Mouse (Mus musculus): ENCODE results near the gene Angptl2. TPM values are rescaled to one million over a fixed set of nuclear protein-coding genes. Genes with fewer than 3 reads are reported as not detected.
"Not testable (repeated sequence)": the region's sequence is repeated elsewhere in the genome, so short reads cannot be mapped to it uniquely, and the experiment has no call there.

Angptl2 gene
- polyA plus RNA-seq, 1 experiment from 2014 or later, result 10.8 TPM

GRCm38 (mm10) chr2:33204980-33205379 lies 10.9 kb upstream of the Angptl2 start:
- ATAC-seq (replicated peaks), result no peak
- no peak overlapping the region for H3K4me2 ChIP-seq (replicated peaks)
- WGBS, result 92% methylated on average over 5 of the region's 5 CpGs
- no peaks in the 10 kb centered on the region for H3K9me3 ChIP-seq
- H3K4me1 ChIP-seq, result peaks cover 26% of the 10 kb centered on the region
- no peaks in the 10 kb centered on the region for H3K36me3 ChIP-seq
- no peak overlapping the region for H3K4me3 ChIP-seq
- no peak overlapping the region for H3K27ac ChIP-seq (replicated peaks)
- no peaks in the 10 kb centered on the region for H3K27me3 ChIP-seq
- no peak overlapping the region for H3K9ac ChIP-seq (replicated peaks)

DNA sequence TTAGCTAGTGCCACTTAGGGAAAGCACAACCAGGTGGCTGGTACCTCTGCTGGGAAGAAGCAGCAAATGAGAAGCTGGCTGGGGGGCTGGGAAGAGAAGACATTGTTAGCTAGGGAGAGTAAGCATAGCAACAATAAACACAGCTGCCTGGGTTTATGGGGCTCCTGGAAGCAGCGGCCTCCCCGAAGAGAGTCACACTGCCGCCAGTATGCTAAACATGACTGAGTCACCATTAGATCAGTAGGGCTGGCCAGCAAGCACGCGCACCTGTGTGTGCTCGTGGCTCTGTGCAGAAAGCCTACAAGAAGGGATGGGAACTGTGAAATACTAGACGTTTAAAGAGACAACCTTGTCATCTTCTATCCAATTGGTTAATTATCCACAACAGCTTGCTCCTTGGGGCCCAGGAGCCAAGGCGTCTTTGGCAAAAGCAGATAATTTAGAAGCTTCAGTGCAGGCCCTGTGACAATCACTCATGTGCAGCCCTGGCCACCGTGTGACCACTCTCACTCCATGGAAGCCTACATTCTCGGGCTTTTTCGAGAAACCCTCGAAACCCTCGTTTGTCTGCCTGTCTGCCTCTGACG lies 9.8 kb upstream of the Angptl2 start:
- no peak for ATAC-seq (replicated peaks)
- no peaks in the 10 kb centered on the region for H3K36me3 ChIP-seq
- no peak overlapping the region for H3K4me3 ChIP-seq
- no peaks in the 10 kb centered on the region for H3K27me3 ChIP-seq
- no peaks in the 10 kb centered on the region for H3K9me3 ChIP-seq
- no peak overlapping the region for H3K9ac ChIP-seq (replicated peaks)
- 48% methylated on average over 14 of the region's 14 CpGs for WGBS
- H3K4me2 ChIP-seq (replicated peaks), result no peak overlapping the region
- H3K27ac ChIP-seq (replicated peaks), result 0 out of 2 replicates have a peak overlapping the region, but pooled peaks have one; percentile 22
- peaks cover 26% of the 10 kb centered on the region for H3K4me1 ChIP-seq

- 47% methylated on average over 4 of the region's 4 CpGs for WGBS
- no peak overlapping the region for H3K9ac ChIP-seq (replicated peaks)
Measured at GRCm38 (mm10) chr2:33207069-33207468, 8.8 kb upstream of the Angptl2 start.

GRCm38 (mm10) chr2:33208134-33208533 lies 7.7 kb upstream of the Angptl2 start:
- no peaks in the 10 kb centered on the region for H3K27me3 ChIP-seq
- H3K4me3 ChIP-seq, result no peak overlapping the region
- no peaks in the 10 kb centered on the region for H3K36me3 ChIP-seq
- no peak overlapping the region for H3K9ac ChIP-seq (replicated peaks)
- no peak overlapping the region for H3K27ac ChIP-seq (replicated peaks)
- no peaks in the 10 kb centered on the region for H3K9me3 ChIP-seq
- 89% methylated on average over 5 of the region's 5 CpGs for WGBS
- no peak overlapping the region for H3K4me2 ChIP-seq (replicated peaks)
- ATAC-seq (replicated peaks), result no peak
- peaks cover 20% of the 10 kb centered on the region for H3K4me1 ChIP-seq

More at GRCm38 (mm10) chr2:33207069-33207468, 8.8 kb upstream of the Angptl2 start:
- ATAC-seq (replicated peaks), result no peak
- Histone ChIP-seq H3K4me1 (peaks cover 26% of the 10 kb centered on the region), H3K4me3 (no peak overlapping the region), H3K27me3 (no peaks in the 10 kb centered on the region), H3K9me3 (no peaks in the 10 kb centered on the region), H3K27ac (replicated peaks) (no peak overlapping the region), H3K36me3 (no peaks in the 10 kb centered on the region), H3K4me2 (replicated peaks) (no peak overlapping the region)

DNA sequence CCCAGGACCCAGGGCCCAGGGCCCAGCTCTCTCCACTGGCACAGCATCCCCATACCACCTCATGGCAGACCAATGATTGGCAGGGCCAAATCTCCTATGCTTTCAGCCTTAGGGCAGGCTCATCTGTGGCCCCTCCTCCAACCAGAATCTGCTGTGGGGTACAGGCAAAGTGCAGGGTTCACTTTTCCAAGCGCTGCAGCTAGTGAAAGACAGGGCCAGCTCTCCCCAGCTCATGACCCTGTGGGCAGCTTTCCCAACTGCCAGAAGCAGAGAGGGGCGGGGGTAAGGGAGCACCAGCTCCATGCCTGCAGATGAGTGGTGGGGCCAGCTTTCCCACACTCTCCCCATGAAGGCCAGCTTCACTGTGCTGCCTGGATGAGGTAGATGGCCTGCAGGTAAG lies 5.0 kb upstream of the Angptl2 start:
- Histone ChIP-seq H3K4me2 (replicated peaks) (no peak overlapping the region), H3K4me3 (no peak overlapping the region), H3K9me3 (no peaks in the 10 kb centered on the region), H3K9ac (replicated peaks) (no peak overlapping the region), H3K27me3 (no peaks in the 10 kb centered on the region), H3K27ac (replicated peaks) (no peak overlapping the region), H3K36me3 (no peaks in the 10 kb centered on the region), H3K4me1 (peaks cover 19% of the 10 kb centered on the region)
- ATAC-seq (replicated peaks), result no peak
- 79% methylated on average over 2 of the region's 2 CpGs for WGBS

- H3K27me3 ChIP-seq; ATAC-seq (replicated peaks); H3K4me3 ChIP-seq; H3K9me3 ChIP-seq; H3K9ac ChIP-seq (replicated peaks); H3K27ac ChIP-seq (replicated peaks); H3K36me3 ChIP-seq; H3K4me2 ChIP-seq (replicated peaks): not testable (repeated sequence)
- H3K4me1 ChIP-seq, result peaks cover 19% of the 10 kb centered on the region
- WGBS, result 85% methylated on average over 11 of the region's 11 CpGs
Measured at GRCm38 (mm10) chr2:33211263-33211662, 4.6 kb upstream of the Angptl2 start.

DNA sequence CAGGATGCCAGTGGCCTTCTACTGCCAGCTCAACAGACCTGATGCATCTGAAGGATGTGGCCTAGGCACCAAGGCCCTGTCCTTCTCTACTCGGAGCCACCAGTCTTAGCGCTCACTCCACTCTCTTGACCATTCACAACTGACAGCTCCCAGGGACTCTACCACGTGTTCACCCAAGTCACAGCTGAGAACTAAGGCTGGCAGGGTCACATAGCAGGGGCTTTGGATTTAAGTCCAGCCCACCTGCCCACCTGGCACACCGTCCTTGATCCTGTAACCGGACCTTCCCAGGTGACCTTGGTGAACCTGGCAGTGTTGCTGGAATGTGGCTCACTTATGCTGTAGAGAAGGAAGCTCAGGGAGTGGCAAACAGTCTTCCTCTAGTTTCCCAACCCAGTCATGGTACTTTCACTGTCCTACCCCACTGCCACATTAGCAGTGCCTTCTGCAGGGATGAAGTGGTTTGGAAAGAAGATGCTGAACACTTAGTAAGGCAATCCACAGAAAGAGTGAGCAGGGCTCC lies 631 bp upstream of the Angptl2 start:
- ATAC-seq (replicated peaks), result no peak
- peak overlapping the region; percentile 70 for H3K27ac ChIP-seq (replicated peaks)
- H3K4me1 ChIP-seq, result peaks cover 35% of the 10 kb centered on the region
- no peak overlapping the region for H3K9ac ChIP-seq (replicated peaks)
- no peaks in the 10 kb centered on the region for H3K27me3 ChIP-seq
- 84% methylated on average over 5 of the region's 5 CpGs for WGBS
- no peaks in the 10 kb centered on the region for H3K9me3 ChIP-seq
- peak overlapping the region; percentile 51 for H3K4me2 ChIP-seq (replicated peaks)
- H3K36me3 ChIP-seq, result no peaks in the 10 kb centered on the region
- no peak overlapping the region for H3K4me3 ChIP-seq

DNA sequence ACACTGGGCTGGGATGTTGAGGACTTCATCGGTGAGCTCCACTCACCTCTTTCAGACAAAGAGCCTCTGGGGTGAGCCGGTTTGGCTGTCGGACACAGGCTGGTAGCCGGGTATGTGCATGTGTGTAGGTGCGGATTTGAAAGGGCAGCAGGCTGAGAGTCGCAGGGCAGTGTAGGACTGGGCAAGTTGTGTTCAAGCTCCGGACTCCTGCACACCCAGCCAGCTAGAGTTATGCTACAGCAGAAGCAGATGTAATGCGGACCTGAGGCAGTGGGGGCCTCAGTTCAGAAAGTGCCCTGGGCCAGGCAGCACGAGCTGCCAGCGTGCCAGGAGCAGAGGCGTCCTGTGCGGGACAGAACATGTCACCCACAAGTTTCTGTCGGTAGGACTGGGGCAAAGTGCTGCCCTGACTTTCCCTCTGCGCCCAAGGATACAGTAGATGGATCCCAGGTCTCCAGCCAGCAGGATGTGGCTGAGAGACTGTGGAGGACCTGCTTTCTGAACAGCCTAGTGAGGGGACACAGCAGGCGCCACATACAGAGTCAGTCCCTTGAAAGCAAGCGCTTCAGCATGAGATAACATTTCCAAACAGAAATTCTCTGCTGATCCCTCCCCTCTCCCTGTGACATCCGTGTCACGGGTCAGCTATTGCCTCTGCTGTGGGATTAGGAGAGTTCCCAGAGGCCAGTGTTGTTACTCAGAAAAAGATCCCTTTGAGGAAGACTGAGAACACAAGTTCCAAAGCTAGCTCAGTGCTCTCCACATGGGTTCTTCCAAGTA lies 966 bp downstream of the Angptl2 start:
- WGBS, result 9% methylated on average over 18 of the region's 18 CpGs
- peak overlapping the region; percentile 70 for H3K27ac ChIP-seq (replicated peaks)
- no peak for ATAC-seq (replicated peaks)

GRCm38 (mm10) chr2:33217425-33217794 lies 1.5 kb downstream of the Angptl2 start:
- Histone ChIP-seq H3K36me3 (no peaks in the 10 kb centered on the region), H3K9me3 (no peaks in the 10 kb centered on the region), H3K27ac (replicated peaks) (0 out of 2 replicates have a peak overlapping the region, but pooled peaks have one; percentile 70), H3K4me2 (replicated peaks) (peak overlapping the region; percentile 51), H3K9ac (replicated peaks) (peak overlapping the region; percentile 45; the same call in 1 of the 2 replicates), H3K27me3 (no peaks in the 10 kb centered on the region), H3K4me3 (no peak overlapping the region), H3K4me1 (peaks cover 35% of the 10 kb centered on the region)
- no peak for ATAC-seq (replicated peaks)
- 39% methylated on average over 3 of the region's 3 CpGs for WGBS

More for the DNA sequence above, 966 bp downstream of the Angptl2 start:
- Histone ChIP-seq H3K9me3 (no peaks in the 10 kb centered on the region), H3K4me2 (replicated peaks) (peak overlapping the region; percentile 51), H3K36me3 (no peaks in the 10 kb centered on the region), H3K27me3 (no peaks in the 10 kb centered on the region), H3K4me1 (peaks cover 35% of the 10 kb centered on the region), H3K4me3 (peak overlapping the region; percentile 34), H3K9ac (replicated peaks) (peak overlapping the region; percentile 45)

DNA sequence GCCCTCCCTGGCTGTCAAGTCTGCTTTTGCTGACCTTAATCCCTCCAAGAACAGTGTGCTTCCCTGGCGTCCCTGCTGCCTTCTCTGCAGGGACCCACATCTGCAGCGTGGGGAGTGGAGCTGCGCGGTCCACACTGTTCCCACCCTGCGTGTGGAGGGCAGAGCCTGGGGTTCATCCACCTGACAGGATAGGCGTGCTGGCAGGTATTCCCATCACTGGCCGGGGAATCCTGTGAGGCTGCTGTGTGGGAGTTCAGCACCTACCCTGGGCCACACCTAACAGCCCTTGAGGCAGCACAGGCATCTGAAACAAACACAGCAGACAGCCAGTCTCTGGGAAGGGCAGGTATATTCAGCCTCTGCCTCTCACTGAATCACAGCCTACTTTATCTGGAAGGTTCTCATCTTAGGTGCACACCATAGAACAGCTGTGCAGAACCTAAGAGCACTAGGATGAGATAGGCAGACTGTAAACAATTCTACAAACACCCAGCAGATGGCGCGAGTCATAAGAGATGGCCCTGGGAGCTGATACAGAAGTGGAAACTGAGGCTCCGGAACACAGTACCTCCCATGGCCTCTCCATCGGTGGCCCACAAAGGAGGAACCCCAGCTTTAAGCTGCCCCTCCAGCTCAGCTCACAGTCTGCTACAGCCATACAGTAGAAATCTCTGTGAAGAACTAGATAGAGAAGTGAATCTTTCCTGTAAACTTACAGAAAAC lies 3.2 kb downstream of the Angptl2 start:
- Histone ChIP-seq H3K36me3 (no peaks in the 10 kb centered on the region), H3K9ac (replicated peaks) (no peak overlapping the region), H3K4me1 (peaks cover 36% of the 10 kb centered on the region), H3K9me3 (no peaks in the 10 kb centered on the region), H3K4me2 (replicated peaks) (no peak overlapping the region), H3K27me3 (no peaks in the 10 kb centered on the region), H3K4me3 (no peak overlapping the region), H3K27ac (replicated peaks) (no peak overlapping the region)
- 71% methylated on average over 11 of the region's 11 CpGs for WGBS
- no peak for ATAC-seq (replicated peaks)

- peaks cover 37% of the 10 kb centered on the region for H3K4me1 ChIP-seq
- H3K4me2 ChIP-seq (replicated peaks), result no peak overlapping the region
- no peak overlapping the region for H3K9ac ChIP-seq (replicated peaks)
- H3K9me3 ChIP-seq, result no peaks in the 10 kb centered on the region
- H3K4me3 ChIP-seq, result no peak overlapping the region
- H3K36me3 ChIP-seq, result no peaks in the 10 kb centered on the region
- no peak for ATAC-seq (replicated peaks)
- H3K27ac ChIP-seq (replicated peaks), result no peak overlapping the region
- no peaks in the 10 kb centered on the region for H3K27me3 ChIP-seq
- WGBS, result 82% methylated on average over 4 of the region's 4 CpGs
Measured at GRCm38 (mm10) chr2:33219637-33220036, 3.8 kb downstream of the Angptl2 start.

DNA sequence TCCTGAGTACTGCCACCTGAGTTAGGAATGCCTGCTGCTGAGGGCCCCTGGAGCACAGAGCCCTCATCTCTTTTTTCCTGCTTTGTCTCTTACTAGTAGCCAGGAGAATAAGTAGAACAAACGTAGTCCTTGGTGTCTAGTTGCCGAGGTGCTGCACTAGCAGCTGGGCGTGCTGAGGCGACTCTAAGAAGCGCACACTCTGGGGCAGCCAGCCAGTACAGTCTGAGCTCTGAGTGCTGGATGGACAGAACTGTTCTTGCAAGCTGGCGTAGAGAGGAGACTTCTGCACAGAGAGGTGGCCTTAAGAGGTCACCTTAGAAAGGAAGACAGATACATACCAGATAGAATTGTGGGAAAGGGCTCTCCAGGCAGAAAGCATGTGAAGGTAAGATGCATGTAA lies 4.4 kb downstream of the Angptl2 start:
- ATAC-seq (replicated peaks), result no peak
- Histone ChIP-seq H3K4me3 (no peak overlapping the region), H3K4me1 (peaks cover 34% of the 10 kb centered on the region)

More for the DNA sequence above, 4.4 kb downstream of the Angptl2 start:
- Histone ChIP-seq H3K27me3 (no peaks in the 10 kb centered on the region), H3K9ac (replicated peaks) (no peak overlapping the region), H3K4me2 (replicated peaks) (no peak overlapping the region), H3K9me3 (no peaks in the 10 kb centered on the region), H3K36me3 (no peaks in the 10 kb centered on the region), H3K27ac (replicated peaks) (no peak overlapping the region)
- 84% methylated on average over 6 of the region's 6 CpGs for WGBS

Data from forebrain, embryonic 15.5 days (tissue).